Mouse (Mus musculus): ENCODE results near the gene Gm47841. TPM values are rescaled to one million over a fixed set of nuclear protein-coding genes. Genes with fewer than 3 reads are reported as not detected.

The Gm47841 gene
- polyA plus RNA-seq, 1 experiment = not detected

DNA sequence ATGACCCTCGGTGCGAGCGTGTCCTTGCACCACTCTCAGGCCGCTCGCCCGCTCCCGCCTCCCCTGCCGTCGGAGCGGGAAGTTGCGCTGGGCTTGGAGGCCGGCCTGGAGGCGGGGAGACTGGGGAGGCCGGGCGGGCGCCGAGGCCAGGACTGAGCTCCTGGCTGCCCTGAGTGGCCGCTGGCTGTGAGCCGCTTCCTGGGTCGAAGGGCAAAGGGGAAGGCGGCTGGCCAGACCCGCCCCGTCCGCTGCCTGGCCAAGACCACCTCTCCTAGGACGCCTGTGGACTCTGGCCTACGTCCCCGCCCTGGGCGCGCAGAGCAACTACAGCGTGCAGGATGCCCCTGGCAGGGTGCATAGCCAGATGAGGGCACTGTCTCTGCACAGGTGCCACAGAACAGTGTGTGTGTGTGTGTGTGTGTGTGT, 31.5 kb upstream of the Gm47841 start:
- H3K36me3 ChIP-seq (ENCODE audit: control insufficient read depth, insufficient read depth, low read length) = no peaks in the 10 kb centered on the region
- peak overlapping the region; percentile 79 for H3K4me3 ChIP-seq (ENCODE audit: low read depth, low read length)
- TF ChIP-seq POLR2A (IDR thresholded peaks at IDR 0.05; ENCODE audit: low read depth, low read length) = peak; percentile 66
- TF ChIP-seq CTCF (IDR thresholded peaks at IDR 0.05; ENCODE audit: extremely low read depth, insufficient read length, insufficient replicate concordance, low read depth, low read length) = peak; percentile 20; the same call in 1 of the 2 replicates
- peak overlapping the region; percentile 82 for H3K27ac ChIP-seq (ENCODE audit: insufficient read depth, low read depth, low read length)
- 2% methylated on average over 30 of the region's 30 CpGs for WGBS
- H3K27me3 ChIP-seq (ENCODE audit: control insufficient read depth, insufficient read depth, low read length) = peaks cover 6% of the 10 kb centered on the region
- H3K4me1 ChIP-seq (ENCODE audit: control insufficient read depth, insufficient read depth, insufficient read length, low read length) = peaks cover 12% of the 10 kb centered on the region

DNA sequence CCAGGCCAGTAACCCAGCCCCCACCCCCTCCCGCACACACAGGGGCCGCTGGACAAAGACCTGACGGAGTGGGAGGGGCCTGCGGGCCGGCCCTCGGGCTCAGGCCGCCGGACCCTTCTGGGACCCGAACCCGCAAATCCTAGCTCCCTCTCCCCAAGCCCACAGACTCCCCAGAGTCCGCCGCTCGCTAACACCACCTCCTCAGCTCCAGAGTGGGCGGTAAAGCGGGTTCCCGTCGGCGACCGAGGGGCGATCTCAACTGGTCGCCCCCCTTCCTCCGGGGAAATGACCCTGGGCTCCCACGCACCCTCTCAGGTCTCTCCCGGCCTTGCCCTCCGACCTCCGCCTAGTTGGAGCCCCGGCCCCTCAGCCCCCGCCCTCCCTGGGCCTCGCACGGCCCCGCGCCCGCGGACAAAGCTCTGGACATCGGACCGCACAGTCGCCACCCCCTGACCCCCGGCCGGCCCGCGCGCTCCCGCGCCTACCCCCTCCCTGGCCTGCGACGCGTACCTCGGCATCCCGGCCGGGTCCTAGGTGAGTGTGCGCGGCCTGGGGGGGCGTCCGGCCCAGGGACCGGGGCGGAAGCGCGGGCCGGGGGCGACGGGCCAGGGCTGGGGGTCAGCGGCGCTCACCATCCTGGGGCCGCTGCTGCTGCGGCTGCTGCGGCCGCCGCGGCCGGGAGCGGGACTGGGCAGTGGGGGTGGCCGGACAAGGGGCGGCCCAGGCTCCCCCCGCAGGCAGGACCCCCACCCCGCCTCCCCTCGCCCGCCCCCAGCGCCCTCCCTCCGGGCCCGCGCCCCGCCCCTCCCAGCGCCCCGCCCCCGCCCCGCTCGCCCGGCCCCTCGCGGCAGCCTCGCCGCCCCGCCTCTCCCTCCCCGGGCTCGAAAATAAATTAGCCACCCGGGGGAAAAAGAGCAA, 30.9 kb upstream of the Gm47841 start, which contains the start of gene Fignl2:
TSS of gene Fignl2 (minus strand) at position 755 of the 918 bp plus-strand sequence.
- 3% methylated on average over 90 of the region's 96 CpGs for WGBS
- no peak for TF ChIP-seq POLR2A (IDR thresholded peaks at IDR 0.05; ENCODE audit: low read depth, low read length)
- TF ChIP-seq CTCF (IDR thresholded peaks at IDR 0.05; ENCODE audit: extremely low read depth, insufficient read length, insufficient replicate concordance, low read depth, low read length) = no peak
- Histone ChIP-seq H3K36me3 (ENCODE audit: control insufficient read depth, insufficient read depth, low read length) (no peaks in the 10 kb centered on the region), H3K27me3 (ENCODE audit: control insufficient read depth, insufficient read depth, low read length) (peaks cover 6% of the 10 kb centered on the region), H3K27ac (ENCODE audit: insufficient read depth, low read depth, low read length) (peak within 1 kb of the TSS; percentile 82), H3K4me3 (ENCODE audit: low read depth, low read length) (peak within 1 kb of the TSS; percentile 79), H3K4me1 (ENCODE audit: control insufficient read depth, insufficient read depth, insufficient read length, low read length) (peaks cover 12% of the 10 kb centered on the region)

DNA sequence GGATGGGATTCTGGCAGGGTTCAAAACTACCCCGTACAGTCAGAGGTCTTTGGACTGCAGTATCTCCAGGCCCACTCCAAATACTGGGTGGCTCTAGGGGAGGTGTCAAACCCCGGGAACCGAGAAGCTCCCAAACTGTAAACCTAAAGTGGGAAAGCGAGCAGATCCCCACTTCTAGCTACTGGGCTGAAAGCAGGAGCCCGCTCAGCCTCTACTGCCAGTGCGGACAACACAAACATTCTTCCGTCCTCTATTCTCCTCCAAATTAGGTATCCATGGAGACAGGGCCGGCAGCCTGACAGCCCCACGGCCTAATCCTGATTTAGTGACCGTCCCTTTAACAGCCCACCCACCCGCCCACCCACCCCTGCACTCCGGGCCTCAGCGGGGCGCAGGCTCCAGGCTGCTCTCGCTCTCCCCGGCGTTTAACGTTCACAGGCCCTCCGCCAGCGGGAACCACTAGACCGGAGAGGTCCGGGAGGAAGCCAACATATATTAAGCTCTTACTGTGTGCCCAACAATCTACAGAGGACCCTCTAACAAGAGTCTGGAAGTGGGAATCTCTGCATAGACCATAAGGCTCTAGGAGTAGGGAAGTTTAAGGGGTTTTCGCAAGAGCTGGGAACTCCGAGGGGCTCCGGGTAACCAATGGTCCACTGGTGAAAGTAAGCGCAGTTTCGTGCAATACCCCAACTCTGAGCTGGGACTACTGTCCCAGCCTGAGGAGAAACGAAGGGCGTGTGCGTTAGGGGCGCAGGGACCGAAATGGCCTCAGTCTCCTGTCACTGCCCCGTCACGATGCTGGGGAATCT, 30.0 kb upstream of the Gm47841 start:
- no peak overlapping the region for H3K27ac ChIP-seq (ENCODE audit: insufficient read depth, low read depth, low read length)

GRCm38 (mm10) chr15:101076071-101077000, 29.1 kb upstream of the Gm47841 start:
- Histone ChIP-seq H3K4me3 (ENCODE audit: low read depth, low read length) (peak overlapping the region; percentile 29), H3K27me3 (ENCODE audit: control insufficient read depth, insufficient read depth, low read length) (peaks cover 6% of the 10 kb centered on the region), H3K36me3 (ENCODE audit: control insufficient read depth, insufficient read depth, low read length) (no peaks in the 10 kb centered on the region), H3K27ac (ENCODE audit: insufficient read depth, low read depth, low read length) (no peak overlapping the region), H3K4me1 (ENCODE audit: control insufficient read depth, insufficient read depth, insufficient read length, low read length) (peaks cover 12% of the 10 kb centered on the region)
- no peak for TF ChIP-seq CTCF (IDR thresholded peaks at IDR 0.05; ENCODE audit: extremely low read depth, insufficient read length, insufficient replicate concordance, low read depth, low read length)
- TF ChIP-seq POLR2A (IDR thresholded peaks at IDR 0.05; ENCODE audit: low read depth, low read length) = no peak
- WGBS = 33% methylated on average over 26 of the region's 26 CpGs

More for the DNA sequence above, 30.0 kb upstream of the Gm47841 start:
- no peak for TF ChIP-seq POLR2A (IDR thresholded peaks at IDR 0.05; ENCODE audit: low read depth, low read length)
- H3K36me3 ChIP-seq (ENCODE audit: control insufficient read depth, insufficient read depth, low read length) = no peaks in the 10 kb centered on the region
- H3K4me3 ChIP-seq (ENCODE audit: low read depth, low read length) = peak overlapping the region; percentile 79
- peaks cover 12% of the 10 kb centered on the region for H3K4me1 ChIP-seq (ENCODE audit: control insufficient read depth, insufficient read depth, insufficient read length, low read length)
- 15% methylated on average over 34 of the region's 34 CpGs for WGBS
- H3K27me3 ChIP-seq (ENCODE audit: control insufficient read depth, insufficient read depth, low read length) = peaks cover 6% of the 10 kb centered on the region

DNA sequence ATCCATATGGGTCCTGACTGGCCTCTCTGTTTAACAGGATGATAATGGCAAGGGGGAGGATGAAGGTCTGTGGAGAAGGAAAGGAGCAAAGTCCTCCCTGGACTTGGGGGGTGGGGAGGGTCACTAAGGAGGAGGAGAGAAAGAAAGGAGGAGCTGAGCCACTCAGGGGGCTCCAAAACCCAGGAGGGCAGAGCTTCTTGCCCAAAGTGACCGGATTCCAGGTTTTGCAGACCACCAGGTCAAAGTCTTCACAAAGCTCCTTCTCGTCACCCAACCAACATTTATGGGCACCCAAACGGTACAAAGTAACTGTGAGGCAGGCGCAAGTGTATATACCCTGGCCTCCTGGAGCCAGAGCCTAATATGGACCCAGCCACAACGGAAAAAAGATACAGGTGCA, 28.5 kb upstream of the Gm47841 start:
- H3K27ac ChIP-seq (ENCODE audit: insufficient read depth, low read depth, low read length) = no peak overlapping the region
- WGBS = 52% methylated on average over 5 of the region's 5 CpGs
- H3K4me1 ChIP-seq (ENCODE audit: control insufficient read depth, insufficient read depth, insufficient read length, low read length) = peaks cover 15% of the 10 kb centered on the region
- H3K27me3 ChIP-seq (ENCODE audit: control insufficient read depth, insufficient read depth, low read length) = peaks cover 7% of the 10 kb centered on the region
- no peak overlapping the region for H3K4me3 ChIP-seq (ENCODE audit: low read depth, low read length)
- TF ChIP-seq POLR2A (IDR thresholded peaks at IDR 0.05; ENCODE audit: low read depth, low read length) (no peak), CTCF (IDR thresholded peaks at IDR 0.05; ENCODE audit: extremely low read depth, insufficient read length, insufficient replicate concordance, low read depth, low read length) (no peak)
- no peaks in the 10 kb centered on the region for H3K36me3 ChIP-seq (ENCODE audit: control insufficient read depth, insufficient read depth, low read length)

GRCm38 (mm10) chr15:101075150-101075549, 28.0 kb upstream of the Gm47841 start:
- Histone ChIP-seq H3K4me3 (ENCODE audit: low read depth, low read length) (no peak overlapping the region), H3K27ac (ENCODE audit: insufficient read depth, low read depth, low read length) (no peak overlapping the region), H3K4me1 (ENCODE audit: control insufficient read depth, insufficient read depth, insufficient read length, low read length) (peaks cover 16% of the 10 kb centered on the region), H3K27me3 (ENCODE audit: control insufficient read depth, insufficient read depth, low read length) (peaks cover 8% of the 10 kb centered on the region), H3K36me3 (ENCODE audit: control insufficient read depth, insufficient read depth, low read length) (no peaks in the 10 kb centered on the region)
- 53% methylated on average over 4 of the region's 4 CpGs for WGBS
- no peak for TF ChIP-seq CTCF (IDR thresholded peaks at IDR 0.05; ENCODE audit: extremely low read depth, insufficient read length, insufficient replicate concordance, low read depth, low read length)

Measured in small intestine, adult 2 months (tissue).